Mouse (Mus musculus): ENCODE measurements around the gene Cpsf4l.
"Not testable (repeated sequence)": the region's sequence is repeated elsewhere in the genome, so short reads cannot be mapped to it uniquely, and the experiment has no call there.

The Cpsf4l gene

DNA sequence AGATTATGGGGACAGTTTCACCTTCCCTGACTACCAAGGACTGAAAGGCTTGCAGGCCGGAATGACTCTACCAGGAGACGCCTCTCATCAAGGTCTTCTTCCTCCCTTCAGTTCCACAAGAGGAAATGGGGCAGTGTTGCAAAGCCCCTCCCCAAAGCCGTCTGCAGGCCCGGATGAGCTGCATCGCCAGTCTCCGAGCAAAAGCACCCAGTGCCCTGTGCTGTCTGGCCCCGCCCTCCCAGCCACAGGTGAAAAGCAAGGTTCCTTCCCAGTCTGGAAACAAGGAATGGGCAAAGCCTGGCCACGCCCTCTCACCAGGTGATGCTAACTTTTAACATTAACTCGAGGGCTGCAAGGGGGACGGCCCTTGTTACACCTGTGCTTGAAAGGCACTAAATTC is 43.2 kb downstream of the Cpsf4l start:
- no peak for DNase-seq (ENCODE audit: low read depth, low spot score)

DNA sequence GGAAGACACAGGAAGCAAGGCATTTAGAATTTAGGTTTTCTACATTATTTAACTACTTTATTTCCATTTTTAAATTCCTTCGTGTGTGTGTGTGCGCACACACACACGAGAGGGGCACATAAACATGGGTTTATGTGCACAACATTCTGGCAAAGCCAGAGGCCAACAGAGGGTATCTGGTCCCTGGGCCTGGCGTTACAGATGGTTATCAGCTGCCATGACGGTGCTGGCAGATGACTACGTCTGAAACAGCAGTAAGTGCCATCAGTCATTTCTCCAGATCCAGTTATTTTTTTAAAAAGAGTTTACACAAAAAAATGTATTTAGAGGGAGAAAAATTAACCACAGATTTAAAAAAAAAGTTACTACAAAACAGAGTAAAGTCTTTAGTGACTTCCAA is 43.6 kb downstream of the Cpsf4l start:
- no peak for DNase-seq (ENCODE audit: low read depth, low spot score)

DNA sequence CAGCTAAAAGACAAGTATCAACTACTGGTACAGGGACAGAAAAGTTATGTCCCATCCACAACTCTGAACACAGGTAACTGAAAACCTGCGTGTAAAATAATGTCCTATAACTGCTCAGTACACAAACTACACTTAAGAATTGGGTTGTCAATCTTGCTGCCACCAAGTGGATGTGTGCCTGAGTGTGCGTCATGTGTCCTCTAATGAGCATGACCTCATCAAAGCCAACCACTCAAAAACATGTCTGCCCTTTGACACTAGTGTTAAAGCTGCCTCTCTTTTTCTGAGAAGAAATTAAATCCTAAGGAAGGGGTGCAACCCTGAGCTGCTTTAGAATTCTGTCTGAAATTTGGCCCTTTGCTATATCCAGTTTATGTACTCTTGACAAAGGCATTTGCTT is 45.5 kb downstream of the Cpsf4l start:
- no peak for DNase-seq (ENCODE audit: low read depth, low spot score)

DNA sequence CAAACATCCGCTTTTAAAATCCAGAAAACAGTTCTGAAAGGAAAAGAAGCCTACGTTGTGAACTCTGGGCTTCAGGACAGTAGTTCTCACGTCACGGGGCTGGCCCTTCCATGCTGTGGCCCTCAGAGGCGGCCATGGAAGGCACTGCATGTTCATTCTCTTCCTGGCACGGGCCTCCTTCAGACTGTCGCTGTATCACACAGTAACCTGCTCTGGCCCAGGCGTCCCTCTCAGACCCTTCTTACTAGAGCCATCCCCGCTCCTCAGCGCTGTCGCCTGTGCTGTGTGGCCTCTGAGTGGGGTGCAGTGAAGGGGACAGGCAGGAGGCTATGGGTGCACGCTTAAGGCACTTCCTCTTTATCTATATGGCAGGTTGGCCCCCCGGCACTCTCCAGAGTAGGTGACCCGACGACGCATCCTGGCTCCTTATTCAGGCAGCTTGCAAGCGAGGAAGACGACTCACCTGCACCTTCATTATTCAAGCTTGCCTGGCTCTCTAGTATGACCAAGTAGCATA is 47.9 kb downstream of the Cpsf4l start:
- no peak for DNase-seq (ENCODE audit: low read depth, low spot score)

DNA sequence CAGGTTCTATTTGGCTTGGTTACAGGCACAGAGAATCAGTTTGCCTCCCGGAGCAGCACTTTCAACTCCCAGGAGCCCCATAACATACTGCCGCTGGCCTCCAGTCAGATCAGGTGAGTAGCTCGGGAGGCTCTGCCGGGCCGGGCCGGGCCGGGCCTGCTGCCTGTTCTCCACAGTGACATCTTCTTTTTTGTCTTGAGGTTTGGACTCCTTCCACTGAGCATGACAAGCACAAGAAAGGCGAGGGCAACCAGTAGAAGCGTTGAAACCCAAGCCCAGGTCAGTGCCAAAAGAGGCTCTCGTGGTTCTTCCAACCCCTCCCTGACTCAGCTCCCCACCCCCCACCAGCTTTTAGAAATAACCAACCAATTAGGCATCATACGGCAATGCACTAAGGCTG is 48.9 kb downstream of the Cpsf4l start:
- no peak for DNase-seq (ENCODE audit: low read depth, low spot score)

DNA sequence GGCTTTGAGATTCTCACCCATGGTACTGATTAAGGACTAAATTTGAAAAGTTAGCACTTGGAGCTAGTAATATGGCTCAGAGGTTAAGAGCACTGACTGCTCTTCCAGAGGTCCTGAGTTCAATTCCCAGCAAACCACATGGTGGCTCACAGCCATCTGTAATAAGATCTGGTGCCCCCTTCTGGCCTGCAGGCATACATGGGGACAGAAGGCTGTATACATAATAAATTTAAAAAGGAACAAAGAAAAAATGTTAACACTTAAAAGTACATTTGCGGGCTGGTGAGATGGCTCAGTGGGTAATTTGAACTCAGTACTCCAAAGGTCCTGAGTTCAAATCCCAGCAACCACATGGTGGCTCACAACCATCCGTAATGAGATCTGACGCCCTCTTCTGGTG is 49.6 kb downstream of the Cpsf4l start:
- not testable (repeated sequence) for DNase-seq (ENCODE audit: low read depth, low spot score)

DNA sequence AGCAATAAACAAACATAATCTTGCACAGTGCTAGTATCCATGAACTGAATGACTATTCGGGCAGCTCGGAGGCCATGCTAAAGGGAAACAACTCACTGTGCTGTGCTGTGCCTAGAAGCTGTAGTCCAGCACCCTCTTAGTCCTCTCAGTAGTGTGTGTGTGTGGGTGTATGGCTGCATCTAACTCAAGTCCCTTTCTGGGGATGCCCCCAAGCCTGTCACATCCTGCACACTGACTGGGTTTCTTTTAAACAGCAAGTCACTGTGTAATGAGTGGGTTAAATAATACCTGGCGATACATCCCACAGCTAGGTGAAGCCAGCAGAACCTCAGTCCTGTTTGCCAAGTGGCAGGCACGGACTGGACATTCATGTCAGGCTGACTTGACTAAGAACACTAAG is 51.1 kb downstream of the Cpsf4l start:
- DNase-seq (ENCODE audit: low read depth, low spot score): no peak

DNA sequence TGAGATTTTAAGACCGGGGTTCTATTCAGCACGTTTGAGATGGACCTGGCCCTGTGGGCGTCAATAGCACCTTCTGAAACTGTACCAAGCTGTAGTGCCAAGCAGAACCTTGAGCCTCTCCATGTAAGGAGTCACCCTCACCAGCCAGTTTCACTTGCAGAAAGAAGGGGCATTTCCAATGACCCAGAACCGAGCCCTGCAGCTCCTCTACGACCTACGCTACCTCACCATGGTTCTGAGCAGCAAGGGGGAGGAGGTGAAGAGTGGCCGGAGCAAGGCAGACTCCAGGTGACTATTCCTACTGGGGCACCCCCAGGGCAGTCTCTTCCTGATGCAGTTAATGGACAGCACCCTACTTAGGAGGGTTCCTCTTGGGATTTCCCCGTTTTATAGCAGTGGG is 51.5 kb downstream of the Cpsf4l start:
- DNase-seq (ENCODE audit: low read depth, low spot score): no peak

DNA sequence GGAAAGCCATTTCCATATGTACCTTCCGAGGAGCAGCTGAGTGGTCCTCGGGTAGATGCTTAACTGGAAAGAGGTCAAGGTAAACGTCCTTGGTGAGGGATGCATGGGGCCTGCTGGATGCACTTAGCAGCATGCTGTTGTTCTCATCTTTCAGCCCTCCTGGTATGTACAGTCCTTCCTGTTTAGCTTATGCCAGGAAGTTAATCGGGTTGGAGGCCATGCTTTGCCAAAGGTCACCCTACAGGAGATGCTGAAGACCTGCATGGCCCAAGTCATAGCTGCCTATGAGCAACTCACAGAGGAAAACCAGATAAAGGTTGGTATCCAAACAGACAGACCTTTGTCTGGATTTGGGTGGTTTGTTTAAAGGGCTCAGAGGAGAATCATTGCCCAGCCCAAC is 52.6 kb downstream of the Cpsf4l start:
- DNase-seq (ENCODE audit: low read depth, low spot score): no peak

DNA sequence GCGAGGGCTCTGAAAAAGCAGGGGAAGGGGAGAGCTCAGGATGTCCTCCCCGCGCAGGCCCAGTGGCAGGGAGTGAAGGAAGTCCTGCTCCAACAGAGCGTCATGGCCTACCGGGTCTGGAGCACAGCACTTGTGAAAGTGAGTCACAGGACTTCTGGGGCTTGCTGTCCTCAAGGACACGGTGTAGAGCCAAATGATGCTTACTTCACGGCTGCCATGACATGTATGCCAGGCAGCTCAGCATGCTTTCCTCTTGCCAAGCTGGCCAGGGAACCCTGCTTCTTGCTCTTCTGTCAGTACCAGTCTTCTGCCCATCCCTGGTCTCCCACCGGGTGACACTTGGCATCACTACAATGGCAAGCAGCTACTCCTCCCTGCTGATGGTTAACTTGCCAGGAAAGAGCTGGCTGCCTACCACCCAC is 53.3 kb downstream of the Cpsf4l start:
- no peak for DNase-seq (ENCODE audit: low read depth, low spot score)

DNA sequence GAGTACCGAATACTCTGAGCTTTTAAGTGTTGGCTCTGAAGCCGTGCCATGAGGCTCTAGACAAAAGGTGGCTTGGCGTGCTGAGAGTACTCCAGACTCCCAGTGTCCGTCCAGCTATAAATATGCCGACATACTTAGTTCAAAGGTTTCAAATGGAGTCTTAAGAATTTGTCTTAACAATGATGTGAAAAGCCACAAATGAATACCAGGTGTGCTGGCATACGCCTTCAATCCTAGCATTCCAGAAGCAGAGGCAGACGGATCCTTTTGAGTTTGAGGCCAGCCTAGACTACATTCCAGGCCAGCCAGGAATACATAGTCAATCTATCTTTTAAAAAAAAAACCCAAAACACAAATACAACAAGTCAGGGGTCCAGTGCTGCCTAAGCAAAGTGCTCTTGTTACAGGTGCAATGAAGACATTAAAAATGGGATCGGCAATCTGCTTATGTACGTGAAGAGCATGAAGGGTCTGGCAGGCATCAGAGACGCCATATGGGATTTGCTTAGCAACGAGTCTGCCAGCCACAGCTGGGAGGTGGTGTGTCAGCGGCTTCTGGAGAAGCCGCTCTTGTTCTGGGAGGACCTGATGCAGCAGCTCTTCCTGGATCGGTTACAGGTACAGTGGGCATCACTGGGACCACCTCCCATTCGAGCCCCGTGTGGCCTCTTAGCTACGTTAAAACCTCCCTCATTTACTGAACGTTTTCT is 55.1 kb downstream of the Cpsf4l start:
- no peak for DNase-seq (ENCODE audit: low read depth, low spot score)

DNA sequence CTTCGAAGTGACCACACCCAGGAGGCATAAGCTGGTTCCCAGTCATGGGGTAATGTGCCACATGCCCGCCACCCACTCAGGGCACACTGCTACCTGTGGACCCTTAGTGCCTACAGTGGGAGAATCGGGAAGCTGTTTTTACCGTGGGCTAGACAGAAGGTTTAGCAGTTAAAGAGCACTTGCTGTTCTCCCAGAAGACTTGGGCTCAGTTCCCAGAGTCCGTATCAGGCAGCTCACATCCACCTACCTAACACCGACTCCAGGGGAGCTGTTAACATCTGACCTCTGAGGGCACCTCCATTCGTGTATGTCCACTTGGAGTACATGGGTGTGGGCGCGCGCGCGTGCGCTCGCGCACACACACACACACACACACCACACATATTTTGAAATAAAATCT is 55.7 kb downstream of the Cpsf4l start:
- no peak for DNase-seq (ENCODE audit: low read depth, low spot score)

DNA sequence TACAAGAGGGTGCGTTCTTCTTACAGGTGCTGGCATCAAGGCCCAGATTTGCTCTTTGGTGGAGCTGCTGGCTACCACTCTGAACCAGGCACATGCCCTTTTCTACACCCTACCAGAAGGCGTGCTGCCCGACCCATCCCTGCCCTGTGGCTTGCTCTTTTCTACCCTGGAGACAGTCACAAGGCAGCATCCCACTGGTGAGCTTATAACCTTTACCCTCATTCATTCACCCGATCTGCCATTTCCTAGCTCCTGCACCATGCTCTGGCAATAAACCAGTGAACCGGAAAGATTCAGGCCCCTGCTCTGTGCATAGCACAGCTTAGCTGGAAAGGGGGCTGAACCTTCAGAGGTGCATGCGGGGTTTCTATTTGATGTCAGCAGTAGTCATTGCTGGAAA is 57.3 kb downstream of the Cpsf4l start:
- DNase-seq (ENCODE audit: low read depth, low spot score): no peak

DNA sequence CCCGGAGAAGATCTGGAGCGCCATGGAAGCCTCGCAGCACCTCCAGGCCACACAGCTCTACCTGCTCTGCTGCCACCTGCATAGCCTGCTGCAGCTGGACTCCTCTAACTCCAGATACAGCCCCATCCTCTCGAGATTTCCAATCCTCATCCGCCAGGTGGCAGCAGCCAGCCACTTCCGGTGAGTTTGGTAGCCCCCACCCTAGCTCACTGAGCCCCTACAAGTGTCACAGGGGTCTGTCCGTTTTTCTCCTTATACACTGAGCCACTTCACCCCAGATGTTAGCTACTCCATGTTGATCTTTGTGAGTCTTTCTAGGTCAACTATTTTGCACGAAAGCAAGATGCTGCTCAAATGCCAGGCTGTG is 57.9 kb downstream of the Cpsf4l start:
- no peak for DNase-seq (ENCODE audit: low read depth, low spot score)

DNA sequence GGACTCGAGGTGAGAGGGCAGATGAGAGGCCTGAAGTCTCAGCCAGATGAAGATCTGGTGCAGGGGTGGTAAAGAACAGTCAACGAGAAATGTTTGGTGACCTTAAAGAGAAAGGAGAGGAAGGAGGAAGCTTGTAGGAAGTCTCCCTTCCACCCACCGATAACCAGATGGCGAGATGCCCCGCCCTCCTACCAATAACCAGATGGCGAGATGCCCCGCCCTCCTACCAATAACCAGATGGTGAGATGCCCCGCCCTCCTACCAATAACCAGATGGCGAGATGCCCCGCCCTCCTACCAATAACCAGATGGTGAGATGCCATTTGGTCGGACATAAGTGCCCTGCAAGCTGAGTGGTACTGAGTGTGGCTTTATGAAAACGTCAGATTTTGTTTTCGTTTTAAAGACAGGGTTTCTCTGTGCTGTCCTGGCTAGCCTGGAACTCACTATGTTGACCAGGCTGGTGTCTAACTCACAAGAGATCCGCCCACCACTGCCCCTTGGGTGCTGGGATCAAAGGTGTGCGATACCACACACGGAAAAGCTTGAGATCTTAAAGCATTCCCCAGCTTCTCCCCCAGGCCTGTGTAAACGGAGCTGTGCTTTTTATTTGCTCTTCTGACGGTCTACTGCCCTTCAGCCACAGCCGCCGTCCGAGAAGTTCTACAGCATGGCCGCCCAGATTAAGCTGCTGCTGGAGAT is 58.5 kb downstream of the Cpsf4l start:
- DNase-seq (ENCODE audit: low read depth, low spot score): no peak

DNA sequence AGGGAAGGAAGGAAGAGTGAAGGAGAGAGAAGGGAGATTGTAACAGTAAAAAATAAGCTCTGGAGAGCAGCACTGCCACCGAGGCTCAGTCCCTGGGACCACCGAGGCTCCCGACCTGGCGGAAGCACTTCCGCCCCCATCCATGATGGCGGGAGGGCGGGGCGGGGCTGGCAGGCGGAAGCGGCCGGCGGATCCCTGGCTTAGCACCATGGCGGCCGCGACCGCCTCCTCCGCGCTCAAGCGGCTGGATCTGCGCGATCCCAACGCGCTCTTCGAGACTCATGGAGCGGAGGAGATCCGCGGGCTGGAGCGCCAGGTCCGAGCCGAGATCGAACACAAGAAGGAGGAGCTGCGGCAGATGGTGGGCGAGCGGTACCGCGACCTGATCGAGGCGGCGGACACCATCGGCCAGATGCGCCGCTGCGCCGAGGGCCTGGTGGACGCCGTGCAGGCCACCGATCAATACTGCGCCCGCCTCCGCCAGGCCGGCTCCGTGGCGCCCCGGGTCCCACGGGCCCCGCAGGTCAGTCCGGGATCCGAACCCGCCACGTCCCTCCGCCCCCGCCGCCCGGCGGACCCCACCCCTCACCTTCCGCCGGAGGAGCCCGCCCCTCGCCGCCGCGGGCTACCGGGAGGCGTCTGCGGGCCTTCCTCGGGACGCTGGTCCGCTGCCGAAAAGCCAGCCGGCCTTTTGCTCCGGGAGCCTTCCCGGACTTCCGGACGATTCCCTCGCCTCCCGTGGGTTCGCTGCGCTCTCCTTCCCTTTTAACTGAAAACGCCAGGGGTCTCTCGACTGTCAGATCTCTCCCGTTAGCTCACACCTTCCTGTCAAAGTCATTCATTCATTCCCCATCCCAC is 60.2 kb downstream of the Cpsf4l start, which contains the start of gene Slc39a11:
Gene Slc39a11 (minus strand): TSS at position 727 of the 858 bp plus-strand sequence.
- peak; percentile 45 for DNase-seq (ENCODE audit: low read depth, low spot score)

DNA sequence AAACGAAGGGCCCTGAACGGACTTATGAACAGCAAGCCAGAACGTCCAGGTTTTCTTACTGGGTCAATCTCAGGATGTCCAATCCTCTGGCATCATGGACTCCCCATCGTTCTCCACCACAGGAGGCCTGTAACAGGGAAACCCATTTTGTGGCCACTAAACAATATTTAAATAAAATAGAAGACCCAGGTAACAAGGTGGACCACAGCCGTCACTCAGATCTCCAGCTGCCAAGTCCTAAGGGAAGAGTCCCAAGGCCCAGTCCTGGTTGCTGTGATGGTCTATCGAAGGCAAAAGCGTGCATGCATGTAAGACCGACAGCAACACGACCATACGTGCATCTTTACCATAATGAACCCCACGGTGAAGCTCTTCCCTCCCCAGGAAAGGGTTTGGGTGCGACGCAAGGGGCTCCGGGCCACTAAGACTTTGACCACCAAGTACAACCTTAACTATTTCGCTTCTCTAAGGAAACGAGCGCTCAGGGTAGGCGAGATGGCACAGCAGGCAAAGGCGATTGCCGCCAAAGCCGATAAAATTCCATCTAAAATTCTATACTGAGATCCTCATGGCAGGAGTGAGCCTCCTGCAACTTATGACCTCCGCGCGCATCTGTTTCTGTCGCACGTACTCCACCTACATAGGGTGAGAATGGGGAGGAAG is 61.0 kb downstream of the Cpsf4l start, which contains the start of gene Cog1:
Gene Cog1 (plus strand): TSS at position 480 of the 663 bp plus-strand sequence.
- no peak for DNase-seq (ENCODE audit: low read depth, low spot score)
